Mouse (Mus musculus): ENCODE measurements around the gene Cst3.

The Cst3 gene

GRCm38 (mm10) chr2:148875335-148875811 lies at the start of gene Cst3:
TSS of gene Cst3 (minus strand) at chr2:148875692.
- DNase-seq (ENCODE audit: low spot score in 2 of 2): peak; percentile 87 to 88

GRCm38 (mm10) chr2:148902286-148902685 lies 26.8 kb upstream of the Cst3 start:
- peak; percentile 21 to 40 for DNase-seq (ENCODE audit: low spot score in 2 of 2)

- no peak for DNase-seq (ENCODE audit: low spot score in 2 of 2)
Measured at GRCm38 (mm10) chr2:148900305-148900704, 24.8 kb upstream of the Cst3 start.

- DNase-seq (ENCODE audit: low spot score in 2 of 2): no peak
Measured at GRCm38 (mm10) chr2:148896219-148896618, 20.7 kb upstream of the Cst3 start.

GRCm38 (mm10) chr2:148893107-148893506 lies 17.6 kb upstream of the Cst3 start:
- DNase-seq (ENCODE audit: low spot score in 2 of 2): no peak

GRCm38 (mm10) chr2:148890021-148890851 lies 14.7 kb upstream of the Cst3 start:
- peak in 1 of 2 experiments; percentile 35 for DNase-seq (ENCODE audit: low spot score in 2 of 2)

- DNase-seq (ENCODE audit: low spot score in 2 of 2): no peak
Measured at GRCm38 (mm10) chr2:148889331-148890010, 14.0 kb upstream of the Cst3 start.

- no peak for DNase-seq (ENCODE audit: low spot score in 2 of 2)
Measured at GRCm38 (mm10) chr2:148888872-148889271, 13.4 kb upstream of the Cst3 start.

GRCm38 (mm10) chr2:148884738-148885137 lies 9.2 kb upstream of the Cst3 start:
- no peak for DNase-seq (ENCODE audit: low spot score in 2 of 2)

- DNase-seq (ENCODE audit: low spot score in 2 of 2): no peak
Measured at GRCm38 (mm10) chr2:148879199-148879598, 3.7 kb upstream of the Cst3 start.

GRCm38 (mm10) chr2:148878641-148879130 lies 3.2 kb upstream of the Cst3 start:
- no peak for DNase-seq (ENCODE audit: low spot score in 2 of 2)

GRCm38 (mm10) chr2:148877016-148877770 lies 1.7 kb upstream of the Cst3 start:
- no peak for DNase-seq (ENCODE audit: low spot score in 2 of 2)

- no peak for DNase-seq (ENCODE audit: low spot score in 2 of 2)
Measured at GRCm38 (mm10) chr2:148874617-148875334, 716 bp downstream of the Cst3 start.

GRCm38 (mm10) chr2:148874224-148874616 lies 1.3 kb downstream of the Cst3 start:
- no peak for DNase-seq (ENCODE audit: low spot score in 2 of 2)

- no peak for DNase-seq (ENCODE audit: low spot score in 2 of 2)
Measured at GRCm38 (mm10) chr2:148872860-148873259, 2.6 kb downstream of the Cst3 start.

- DNase-seq (ENCODE audit: low spot score in 2 of 2): no peak
Measured at GRCm38 (mm10) chr2:148870526-148870925, 5.0 kb downstream of the Cst3 start.

GRCm38 (mm10) chr2:148868959-148869358 lies 6.5 kb downstream of the Cst3 start:
- no peak for DNase-seq (ENCODE audit: low spot score in 2 of 2)

GRCm38 (mm10) chr2:148864966-148865365 lies 10.5 kb downstream of the Cst3 start, which contains the start of gene 9230104L09Rik:
TSS of gene 9230104L09Rik (minus strand) at chr2:148865038.
- DNase-seq (ENCODE audit: low spot score in 2 of 2): no peak

- DNase-seq (ENCODE audit: low spot score in 2 of 2): no peak
Measured at GRCm38 (mm10) chr2:148861693-148862092, 13.8 kb downstream of the Cst3 start.

GRCm38 (mm10) chr2:148860993-148861392 lies 14.5 kb downstream of the Cst3 start:
- DNase-seq (ENCODE audit: low spot score in 2 of 2): no peak

- DNase-seq (ENCODE audit: low spot score in 2 of 2): no peak
Measured at GRCm38 (mm10) chr2:148857506-148857905, 18.0 kb downstream of the Cst3 start.
